Mouse (Mus musculus) bone marrow macrophage, adult 2 months (primary cell): ENCODE measurements around the gene Zfp157. TPM values are rescaled to one million over a fixed set of nuclear protein-coding genes. Genes with fewer than 3 reads are reported as not detected.
"Not testable (repeated sequence)": the region's sequence is repeated elsewhere in the genome, so short reads cannot be mapped to it uniquely, and the experiment has no call there.

Source experiments
- H3K27ac ChIP-seq: 2 replicates; pipeline ENCODE4 v1.5.1; 2012; ENCODE audit warnings: low read depth, low read length; ENCODE audit not compliant: insufficient read depth
- H3K4me1 ChIP-seq: 2 replicates; pipeline ENCODE4 v1.6.1; 2012; ENCODE audit warnings: low read length; ENCODE audit not compliant: control insufficient read depth, insufficient read depth
- H3K4me3 ChIP-seq: 2 replicates; pipeline ENCODE4 v1.5.1; 2012; ENCODE audit warnings: mild to moderate bottlenecking, low read length, moderate library complexity; ENCODE audit not compliant: insufficient read depth
- CTCF ChIP-seq: IDR thresholded peaks from 2 replicates; pipeline ENCODE4 v1.5.1; 2012; ENCODE audit warnings: low read depth, mild to moderate bottlenecking, low read length, moderate library complexity
- POLR2A ChIP-seq: IDR thresholded peaks from 2 replicates; pipeline ENCODE4 v1.6.1; 2012; ENCODE audit warnings: mild to moderate bottlenecking, low read depth, low read length, borderline replicate concordance
- polyA plus RNA-seq: library from polyadenylated mRNA; stranded (reverse); fragments of >200 nt; gene quantifications from 2 replicates; pipeline ENCODE4 v1.2.4, GENCODE M21; 2012; ENCODE audit not compliant: missing spikeins, insufficient read depth, insufficient read length

Zfp157 gene
- polyA plus RNA-seq = 15.0 and 15.6 TPM in 2 replicates

DNA sequence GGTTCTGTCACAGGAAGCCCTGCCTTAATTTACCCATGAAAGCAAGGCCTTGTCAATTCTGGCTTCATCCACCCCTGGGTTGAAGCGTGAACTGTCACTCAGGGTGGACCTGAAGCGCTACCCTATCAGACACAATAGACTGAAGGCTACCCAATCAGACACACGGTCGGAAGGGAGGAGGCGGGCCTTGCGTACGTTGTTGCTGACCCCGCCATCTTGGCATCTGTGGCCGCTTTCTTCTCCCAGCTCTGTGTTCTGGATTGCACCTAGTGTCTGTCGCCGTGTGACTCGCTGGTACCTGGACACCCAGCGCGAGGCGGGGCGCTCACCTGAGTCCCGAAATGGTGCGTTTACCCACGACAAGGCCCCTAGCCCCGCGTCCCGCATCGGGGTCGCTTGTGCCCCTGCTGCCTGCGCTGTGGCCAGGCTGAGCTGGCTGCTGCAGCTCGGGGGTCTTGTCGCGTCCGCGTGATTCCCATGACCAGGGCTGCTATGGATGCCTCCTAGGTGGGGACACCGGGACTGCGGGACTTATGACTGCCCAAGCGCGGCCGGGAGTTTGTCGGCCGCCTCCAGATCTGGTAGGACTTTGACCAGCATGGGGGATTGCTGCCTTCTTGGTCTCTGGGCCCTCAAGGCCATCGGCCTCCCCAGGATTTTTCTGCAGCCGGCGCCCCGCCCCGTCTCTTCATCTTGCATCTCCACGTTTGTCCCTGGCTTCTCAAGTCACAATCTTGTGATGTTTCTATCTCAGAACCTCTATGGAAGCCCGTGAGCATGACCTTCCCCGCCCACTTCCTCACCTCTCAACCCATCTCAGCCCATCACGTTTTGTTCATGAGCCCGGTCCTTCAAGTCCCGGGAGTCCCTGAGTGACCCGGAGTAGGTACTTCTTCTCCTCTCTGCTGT lies at the start of gene Zfp157:
Gene Zfp157, plus strand, starts transcription at position 183 of the 909 bp plus-strand sequence.
- H3K4me3 ChIP-seq = peak within 1 kb of the TSS; percentile 78
- H3K27ac ChIP-seq = peak within 1 kb of the TSS; percentile 15; the same call in 1 of the 2 replicates
- TF ChIP-seq CTCF (no peak), POLR2A (no peak)
- peaks cover 10% of the 10 kb centered on the region for H3K4me1 ChIP-seq

DNA sequence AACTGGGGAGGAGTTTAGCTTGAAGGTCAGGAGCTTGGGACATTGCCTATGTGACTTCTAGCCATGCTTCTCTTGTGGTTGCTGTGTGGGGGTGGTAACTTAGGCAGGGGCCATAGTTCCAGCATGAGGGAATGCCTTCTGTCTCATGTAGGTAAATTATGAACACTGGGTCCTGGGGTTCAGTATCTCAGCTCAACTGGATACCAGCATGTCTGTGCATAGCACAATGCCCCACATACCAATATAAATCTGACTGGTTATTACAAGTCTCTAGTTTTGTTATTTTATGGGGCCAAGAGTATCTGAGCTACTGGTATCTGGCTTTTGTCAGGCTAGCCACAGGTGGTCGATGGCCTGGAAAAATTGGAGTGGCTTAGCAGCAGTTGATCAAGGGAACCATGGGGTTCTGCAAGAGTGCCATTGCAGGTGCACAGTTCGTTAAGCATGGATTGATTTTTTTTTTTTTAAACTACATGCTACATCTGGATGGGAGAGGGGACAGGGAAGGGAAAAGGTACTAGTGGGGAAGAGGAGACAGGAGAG lies 43.4 kb upstream of the Zfp157 start:
- H3K4me1 ChIP-seq = no peaks in the 10 kb centered on the region
- no peak overlapping the region for H3K27ac ChIP-seq
- no peak overlapping the region for H3K4me3 ChIP-seq
- no peak for TF ChIP-seq POLR2A
- no peak for TF ChIP-seq CTCF

GRCm38 (mm10) chr5:138400431-138400830 lies 40.8 kb upstream of the Zfp157 start:
- H3K27ac ChIP-seq, H3K4me3 ChIP-seq, H3K4me1 ChIP-seq: not testable (repeated sequence)

- no peak for TF ChIP-seq CTCF
- no peak for TF ChIP-seq POLR2A
- H3K4me3 ChIP-seq = no peak overlapping the region
Observed at GRCm38 (mm10) chr5:138458371-138458770, 17.1 kb downstream of the Zfp157 start.

DNA sequence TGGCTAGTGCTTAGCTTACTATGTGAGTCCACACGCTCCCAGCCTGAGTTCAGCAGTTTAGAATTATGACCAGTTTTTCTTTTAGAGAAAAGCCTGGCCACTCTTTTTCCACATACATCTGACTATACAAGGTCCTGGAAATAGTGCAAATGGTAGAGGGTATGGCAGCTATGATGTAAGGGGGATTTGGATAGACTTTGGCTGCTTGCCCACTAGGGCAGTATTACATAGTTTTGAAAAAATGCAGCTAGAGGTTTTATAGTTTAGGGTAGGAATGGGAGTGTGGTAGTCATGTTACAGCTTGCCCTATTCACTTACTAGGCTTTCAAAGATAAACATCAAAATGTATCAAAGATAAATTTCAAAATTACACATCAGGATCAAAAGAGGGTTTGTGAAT lies 17.8 kb downstream of the Zfp157 start:
- H3K4me1 ChIP-seq = no peaks in the 10 kb centered on the region
- no peak overlapping the region for H3K4me3 ChIP-seq
- H3K27ac ChIP-seq = no peak overlapping the region
- TF ChIP-seq CTCF (no peak), POLR2A (no peak)

More at GRCm38 (mm10) chr5:138458371-138458770, 17.1 kb downstream of the Zfp157 start:
- no peaks in the 10 kb centered on the region for H3K4me1 ChIP-seq
- H3K27ac ChIP-seq = no peak overlapping the region

DNA sequence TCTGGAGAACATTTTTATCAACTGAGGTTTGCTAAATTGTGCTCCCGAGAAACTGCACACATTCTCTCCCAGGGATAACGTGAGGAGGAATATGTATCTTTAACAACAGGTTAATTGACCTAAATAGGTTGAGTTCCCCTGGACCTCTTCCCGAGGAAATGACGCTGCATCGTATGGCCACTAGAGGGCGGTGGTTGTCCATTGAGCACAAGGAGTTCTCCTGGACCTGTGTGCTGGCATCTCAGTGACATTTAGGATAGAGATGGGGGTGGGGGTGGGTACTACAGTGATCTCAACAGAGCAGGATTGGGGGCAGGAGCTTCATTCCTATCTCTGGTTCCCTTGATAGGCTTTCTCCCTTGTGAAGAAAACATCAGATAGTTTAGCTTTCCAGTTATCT lies 32.3 kb downstream of the Zfp157 start:
- H3K4me1 ChIP-seq = no peaks in the 10 kb centered on the region

DNA sequence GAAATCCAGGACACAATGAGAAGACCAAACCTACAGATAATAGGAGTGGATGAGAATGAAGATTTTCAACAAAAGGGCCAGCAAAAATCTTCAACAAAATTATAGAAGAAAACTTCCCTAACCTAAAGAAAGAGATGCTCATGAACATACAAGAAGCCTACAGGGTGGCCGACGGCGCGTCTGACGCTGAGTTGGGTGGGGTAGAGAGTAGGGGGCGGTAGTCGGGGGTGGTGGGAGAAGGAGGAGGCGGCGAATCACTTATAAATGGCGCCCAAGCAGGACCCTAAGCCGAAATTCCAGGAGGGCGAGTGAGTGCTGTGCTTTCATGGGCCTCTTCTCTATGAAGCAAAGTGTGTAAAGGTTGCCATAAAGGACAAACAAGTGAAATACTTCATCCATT lies 63.3 kb downstream of the Zfp157 start:
- not testable (repeated sequence) for H3K27ac ChIP-seq, H3K4me3 ChIP-seq, H3K4me1 ChIP-seq

More for the DNA sequence above, 32.3 kb downstream of the Zfp157 start:
- Histone ChIP-seq H3K27ac (no peak overlapping the region), H3K4me3 (no peak overlapping the region)
- no peak for TF ChIP-seq POLR2A
- peak; percentile 84 for TF ChIP-seq CTCF

Other genes starting within 250 kb of the Zfp157 start
- 5.4 and 5.8 TPM in 2 replicates for gene Mblac1, start 247.2 kb upstream of the Zfp157 start, polyA plus RNA-seq
- gene Nxpe5, start 215.6 kb upstream of the Zfp157 start, polyA plus RNA-seq = 40.8 and 43.3 TPM in 2 replicates
- 96.8 and 106 TPM in 2 replicates for gene Lamtor4, start 186.0 kb upstream of the Zfp157 start, polyA plus RNA-seq
- 83.8 and 85.1 TPM in 2 replicates for gene BC037034, start 177.4 kb upstream of the Zfp157 start, polyA plus RNA-seq
- gene Gal3st4, start 168.6 kb upstream of the Zfp157 start, polyA plus RNA-seq = not detected in 2 replicates
- gene Gm43720, start 161.5 kb upstream of the Zfp157 start, polyA plus RNA-seq = not detected in 2 replicates
- 2.9 and 3.3 TPM in 2 replicates for gene Gpc2, start 161.5 kb upstream of the Zfp157 start, polyA plus RNA-seq
- 3.0 and 4.0 TPM in 2 replicates for gene Stag3, start 161.2 kb upstream of the Zfp157 start, polyA plus RNA-seq
- 0.86 and 1.7 TPM in 2 replicates for gene Pvrig, start 99.5 kb upstream of the Zfp157 start, polyA plus RNA-seq
- gene 1700123K08Rik, start 123.2 kb downstream of the Zfp157 start, polyA plus RNA-seq = not detected in 2 replicates
- gene Zfp68, start 178.3 kb downstream of the Zfp157 start, polyA plus RNA-seq = 23.0 and 28.8 TPM in 2 replicates
- 3.4 and 3.8 TPM in 2 replicates for gene A430033K04Rik, start 181.4 kb downstream of the Zfp157 start, polyA plus RNA-seq